Mouse (Mus musculus) lung, adult 2 months (tissue): Measurements from ENCODE around the gene Ngfr.

ENCODE experiments used
- CTCF ChIP-seq: fragments of 200-500 bp; IDR thresholded peaks from 2 replicates; pipeline ENCODE4 v1.5.1; 2011; ENCODE audit warnings: mild to moderate bottlenecking, low read length, control low read depth; ENCODE audit not compliant: insufficient read depth
- POLR2A ChIP-seq: fragments of 200-500 bp; IDR thresholded peaks from 2 replicates; pipeline ENCODE4 v1.6.1; 2011; ENCODE audit warnings: low read depth, mild to moderate bottlenecking, control low read depth, low read length, borderline replicate concordance; ENCODE audit errors: extremely low read depth

DNA sequence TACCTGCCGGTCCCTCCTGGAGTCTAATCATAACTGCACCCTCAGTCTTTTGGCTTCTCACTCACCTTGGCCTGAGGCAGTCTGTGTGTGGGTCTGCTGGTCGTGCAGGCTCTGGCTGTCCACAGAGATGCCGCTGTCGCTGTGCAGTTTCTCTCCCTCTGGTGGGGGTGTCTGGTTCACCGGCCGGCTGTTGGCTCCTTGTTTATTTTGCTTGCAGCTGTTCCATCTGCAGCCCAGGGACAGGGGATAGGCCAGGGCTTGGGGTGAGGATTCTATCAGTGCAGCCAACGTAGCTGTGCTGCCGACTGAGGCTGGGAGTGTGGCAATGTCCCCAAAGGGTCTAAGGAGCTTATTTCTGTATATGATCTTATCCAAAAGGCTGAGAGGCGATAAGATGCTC is 15.8 kb downstream of the Ngfr start:
- TF ChIP-seq POLR2A (no peak), CTCF (no peak)
